ENCODE assay signal across 36 mouse cellular contexts in genomic region chr14:103515419-103515818, GRCm38 (mm10). TPM values are rescaled to one million over a fixed set of nuclear protein-coding genes. Genes with fewer than 3 reads are reported as not detected.
"Had no signal": no experiment of that assay in that cellular context is flagged by ENCODE, and none has a peak within 500 bp of the region (broad histone marks: within the 10 kb centered on the region; RNA-seq: fewer than 3 reads in every experiment).

No protein-coding gene starts in this region.

- H3K9ac ChIP-seq: limb, embryonic 12.5 days; limb, embryonic 13.5 days; limb, embryonic 15.5 days; liver, embryonic 12.5 days; liver, embryonic 13.5 days; liver, embryonic 14.5 days; liver, embryonic 15.5 days; liver, postnatal 0 days; lung, embryonic 14.5 days; lung, embryonic 15.5 days; midbrain, embryonic 12.5 days; midbrain, embryonic 13.5 days; midbrain, embryonic 15.5 days; neural tube, embryonic 12.5 days had no signal

- H3K9me3 ChIP-seq: limb, embryonic 10.5 days; limb, embryonic 12.5 days; limb, embryonic 13.5 days; limb, embryonic 15.5 days; liver, embryonic 12.5 days; liver, embryonic 13.5 days; liver, embryonic 15.5 days; lung, embryonic 15.5 days; midbrain, embryonic 10.5 days; midbrain, embryonic 12.5 days; midbrain, embryonic 13.5 days; midbrain, embryonic 15.5 days; neural tube, embryonic 12.5 days had no signal

- H3K27ac ChIP-seq: limb, embryonic 10.5 days; limb, embryonic 12.5 days; limb, embryonic 13.5 days; limb, embryonic 15.5 days; liver, embryonic 12.5 days; liver, embryonic 13.5 days; liver, embryonic 14.5 days; liver, embryonic 15.5 days; lung, embryonic 15.5 days; macrophage; midbrain, embryonic 10.5 days; midbrain, embryonic 12.5 days; midbrain, embryonic 13.5 days; midbrain, embryonic 15.5 days; neural tube, embryonic 12.5 days had no signal

- H3K4me2 ChIP-seq: limb, embryonic 12.5 days; limb, embryonic 13.5 days; limb, embryonic 15.5 days; liver, embryonic 11.5 days; liver, embryonic 12.5 days; liver, embryonic 13.5 days; liver, embryonic 15.5 days; lung, embryonic 14.5 days; lung, embryonic 15.5 days; midbrain, embryonic 11.5 days; midbrain, embryonic 12.5 days; midbrain, embryonic 13.5 days; midbrain, embryonic 15.5 days; neural tube, embryonic 12.5 days had no signal

- H3K36me3 ChIP-seq: limb, embryonic 10.5 days; limb, embryonic 12.5 days; limb, embryonic 13.5 days; limb, embryonic 15.5 days; liver, embryonic 12.5 days; liver, embryonic 13.5 days; liver, embryonic 15.5 days; lung, embryonic 15.5 days; midbrain, embryonic 10.5 days; midbrain, embryonic 12.5 days; midbrain, embryonic 13.5 days; midbrain, embryonic 15.5 days; neural tube, embryonic 12.5 days had no signal

- ATAC-seq: liver, embryonic 12.5 days; liver, postnatal 0 days; lung, postnatal 0 days; midbrain, embryonic 13.5 days; midbrain, embryonic 15.5 days; midbrain, embryonic 16.5 days had no signal

- H3K4me1 ChIP-seq: liver, embryonic 12.5 days; liver, embryonic 13.5 days; liver, embryonic 15.5 days; megakaryocyte, embryonic 14.5 days; neural tube, embryonic 12.5 days had no signal

- H3K27me3 ChIP-seq: limb, embryonic 12.5 days; limb, embryonic 13.5 days; limb, embryonic 15.5 days; liver, embryonic 12.5 days; liver, embryonic 13.5 days; lung, embryonic 15.5 days; megakaryocyte, embryonic 14.5 days; midbrain, embryonic 12.5 days; midbrain, embryonic 13.5 days; midbrain, embryonic 15.5 days; neural tube, embryonic 12.5 days had no signal

- DNase-seq: left cerebral cortex, postnatal 4 days; liver; liver, embryonic 13.5 days; liver, postnatal 0 days; lung, adult 18-20 months; lung, adult 2 months; lung, embryonic 14.5 days; lung, postnatal 10 days; lung, postnatal 14 days; lung, postnatal 36 days; lung, postnatal 4 days; midbrain, embryonic 14.5 days had no signal

- H3K4me3 ChIP-seq: limb, embryonic 10.5 days; limb, embryonic 12.5 days; limb, embryonic 13.5 days; limb, embryonic 15.5 days; liver, embryonic 12.5 days; liver, embryonic 13.5 days; liver, embryonic 15.5 days; lung, embryonic 15.5 days; megakaryocyte, embryonic 14.5 days; midbrain, embryonic 10.5 days; midbrain, embryonic 12.5 days; midbrain, embryonic 13.5 days; midbrain, embryonic 15.5 days; myocyte; neural tube, embryonic 12.5 days had no signal

RNA-seq across cellular contexts. Expression of gene Scel, which starts 2.3 kb away (rescaled TPM):
- total RNA-seq: liver, adult 2 months; megakaryocyte progenitor cell, adult 5-6 weeks; megakaryocyte-erythroid progenitor cell, adult 5-6 weeks; midbrain, postnatal 0 days had no signal
- polyA plus RNA-seq: liver, adult 2 months; liver, postnatal 0 days; myocyte had no signal
